Mouse (Mus musculus) olfactory bulb, adult 2 months (tissue): ENCODE data around the gene Fndc5. TPM values are rescaled to one million over a fixed set of nuclear protein-coding genes. Genes with fewer than 3 reads are reported as not detected.

Source experiments
- H3K27ac ChIP-seq: fragments of 200-500 bp; 2 replicates; pipeline ENCODE4 v1.5.1; 2012; ENCODE audit warnings: low read depth, low read length; ENCODE audit not compliant: insufficient read depth
- H3K4me1 ChIP-seq: fragments of 200-500 bp; 2 replicates; pipeline ENCODE4 v1.6.1; 2012; ENCODE audit warnings: low read length; ENCODE audit not compliant: control insufficient read depth, insufficient read depth
- H3K4me3 ChIP-seq: fragments of 200-500 bp; 2 replicates; pipeline ENCODE4 v1.5.1; 2012; ENCODE audit warnings: mild to moderate bottlenecking, low read depth, low read length, moderate library complexity; ENCODE audit not compliant: insufficient read depth
- CTCF ChIP-seq: fragments of 200-500 bp; IDR thresholded peaks from 2 replicates; pipeline ENCODE4 v1.5.1; 2012; ENCODE audit warnings: low read depth, mild to moderate bottlenecking, low read length, moderate library complexity; ENCODE audit not compliant: insufficient read depth
- POLR2A ChIP-seq: fragments of 200-500 bp; IDR thresholded peaks from 2 replicates; pipeline ENCODE4 v1.6.1; 2012; ENCODE audit warnings: mild to moderate bottlenecking, low read depth, low read length, moderate library complexity; ENCODE audit not compliant: insufficient read depth
- WGBS: fragments of 180-500 bp; shearing (Covaris S2); methylation state at CpG from one replicate; pipeline ENCODE4 v1.1.7; 2018; 5-methylcytosine and 5-hydroxymethylcytosine counted together
- polyA plus RNA-seq: library from polyadenylated mRNA; stranded (reverse); fragments of >200 nt; gene quantifications from 2 replicates; pipeline ENCODE4 v1.2.4, GENCODE M21; 2012; ENCODE audit warnings: low replicate concordance; ENCODE audit not compliant: missing spikeins, insufficient read depth, insufficient read length

Gene Fndc5
- polyA plus RNA-seq, 1 experiment, result not detected

DNA sequence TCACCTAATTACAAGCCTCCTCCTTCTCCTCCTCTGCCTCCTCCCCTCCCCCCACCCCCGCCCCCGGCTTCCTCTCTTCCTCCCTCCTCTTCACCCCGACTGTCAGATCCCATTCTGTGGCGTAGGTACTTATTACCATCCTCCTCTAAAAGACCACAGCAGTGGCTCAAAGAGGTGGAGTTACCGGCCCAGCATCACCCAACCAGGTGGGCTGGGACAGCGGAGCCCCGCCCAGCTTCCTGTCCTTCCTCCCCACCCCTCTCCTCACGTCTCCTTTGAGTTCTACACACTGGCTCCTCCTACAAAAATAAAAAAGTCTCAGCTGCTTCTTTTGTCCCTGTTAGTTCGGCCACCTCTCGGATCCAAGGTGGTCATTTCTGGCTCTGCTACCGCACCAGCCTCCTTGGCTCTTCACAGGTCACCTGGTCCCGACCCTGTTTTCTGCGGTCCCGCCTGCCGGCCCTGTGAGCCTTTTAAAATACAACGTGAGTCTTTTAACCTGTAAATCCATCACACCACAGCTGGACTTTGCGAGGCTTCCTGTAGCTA lies 6.0 kb upstream of the Fndc5 start:
- Histone ChIP-seq H3K4me1 (peaks cover 46% of the 10 kb centered on the region), H3K4me3 (no peak overlapping the region), H3K27ac (no peak overlapping the region)
- 25% methylated on average over 16 of the region's 17 CpGs for WGBS
- TF ChIP-seq CTCF (no peak), POLR2A (no peak)

DNA sequence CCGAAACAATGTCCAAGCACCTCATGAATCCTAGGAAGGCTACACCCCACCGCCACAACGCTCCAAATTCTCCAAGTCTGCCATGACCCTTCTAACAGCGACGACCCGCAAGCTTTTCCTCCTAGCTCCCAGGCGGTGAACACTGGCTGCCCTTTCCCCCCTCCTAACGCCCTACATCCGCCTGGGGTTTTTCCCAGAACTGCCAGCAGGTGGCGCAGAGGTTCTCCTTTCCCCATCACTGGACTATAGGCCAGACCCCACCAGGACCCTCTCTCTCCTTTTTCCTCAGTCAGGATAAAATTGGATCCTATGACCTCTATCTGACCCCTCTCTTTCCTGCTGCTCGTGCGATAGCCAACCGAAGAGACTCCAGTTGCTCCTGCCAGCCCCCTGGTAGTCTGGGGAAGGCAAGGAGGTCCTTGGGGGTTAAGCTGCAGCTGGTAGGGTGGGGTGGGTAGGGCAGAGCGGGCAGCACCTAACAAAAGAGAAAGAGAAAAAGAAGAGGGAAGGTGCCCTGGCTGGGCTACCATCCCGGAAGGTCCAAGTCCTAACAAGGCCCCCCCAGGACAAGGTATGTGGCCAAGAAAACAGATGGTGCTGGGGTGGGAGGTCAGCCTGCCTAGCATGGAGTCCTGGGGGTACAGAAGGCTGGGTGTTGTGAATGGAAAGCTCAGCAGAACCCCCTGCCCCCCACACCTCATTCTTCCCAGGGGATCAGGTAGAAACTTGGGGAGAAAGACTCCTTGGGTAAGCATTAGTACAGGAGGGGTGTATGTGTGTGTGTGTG lies 1.8 kb upstream of the Fndc5 start:
- H3K4me1 ChIP-seq, result peaks cover 51% of the 10 kb centered on the region
- WGBS, result 12% methylated on average over 15 of the region's 15 CpGs
- H3K4me3 ChIP-seq, result peak overlapping the region; percentile 26; the same call in 1 of the 2 replicates
- peak overlapping the region; percentile 32; the same call in 1 of the 2 replicates for H3K27ac ChIP-seq
- TF ChIP-seq POLR2A (no peak), CTCF (peak; percentile 78)

DNA sequence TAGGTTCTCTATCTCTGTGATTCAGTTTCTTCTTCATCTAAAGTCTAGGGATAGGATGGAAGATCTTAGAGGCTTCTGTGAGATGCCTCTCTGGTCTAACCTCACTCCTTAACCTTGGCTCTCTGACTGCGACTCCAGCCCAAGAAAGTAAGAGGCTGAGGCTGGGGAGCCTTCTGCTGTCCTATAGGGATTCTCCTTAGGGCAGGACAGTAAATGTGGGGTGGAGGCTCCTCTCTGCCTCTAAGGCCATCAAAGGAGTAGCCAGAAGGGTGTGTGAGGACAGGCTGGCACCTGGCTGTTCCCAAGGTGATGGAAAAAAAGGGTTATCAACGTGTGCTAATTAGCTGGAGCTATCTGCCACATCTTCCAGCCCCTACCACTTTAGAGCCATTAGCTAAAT lies 1.2 kb upstream of the Fndc5 start:
- WGBS, result 64% methylated on average over 2 of the region's 2 CpGs
- Histone ChIP-seq H3K4me1 (peaks cover 47% of the 10 kb centered on the region), H3K4me3 (no peak overlapping the region), H3K27ac (no peak overlapping the region)
- TF ChIP-seq CTCF (no peak), POLR2A (no peak)

DNA sequence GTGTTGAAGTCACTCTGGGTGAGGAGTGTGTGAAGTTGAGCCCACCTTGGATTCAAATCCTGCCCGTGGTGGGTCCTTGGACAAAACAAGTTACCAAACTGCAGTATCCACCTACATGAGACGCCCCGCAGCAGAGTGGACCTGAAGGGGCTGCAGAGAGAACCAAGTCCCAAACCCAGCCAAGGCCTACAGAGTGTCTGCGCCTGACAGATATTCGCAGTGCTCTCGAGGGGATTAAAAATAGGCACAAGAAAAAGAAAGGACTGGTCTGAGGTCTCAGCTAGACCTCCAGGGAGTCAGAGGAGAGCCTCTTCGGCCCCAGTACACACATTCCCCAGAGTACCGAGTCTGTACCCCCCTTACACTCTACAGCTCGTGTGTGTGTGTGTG lies 615 bp upstream of the Fndc5 start:
- TF ChIP-seq CTCF (no peak), POLR2A (no peak)
- H3K27ac ChIP-seq, result peak overlapping the region; percentile 61
- H3K4me3 ChIP-seq, result peak overlapping the region; percentile 68
- H3K4me1 ChIP-seq, result peaks cover 44% of the 10 kb centered on the region
- 32% methylated on average over 9 of the region's 9 CpGs for WGBS

DNA sequence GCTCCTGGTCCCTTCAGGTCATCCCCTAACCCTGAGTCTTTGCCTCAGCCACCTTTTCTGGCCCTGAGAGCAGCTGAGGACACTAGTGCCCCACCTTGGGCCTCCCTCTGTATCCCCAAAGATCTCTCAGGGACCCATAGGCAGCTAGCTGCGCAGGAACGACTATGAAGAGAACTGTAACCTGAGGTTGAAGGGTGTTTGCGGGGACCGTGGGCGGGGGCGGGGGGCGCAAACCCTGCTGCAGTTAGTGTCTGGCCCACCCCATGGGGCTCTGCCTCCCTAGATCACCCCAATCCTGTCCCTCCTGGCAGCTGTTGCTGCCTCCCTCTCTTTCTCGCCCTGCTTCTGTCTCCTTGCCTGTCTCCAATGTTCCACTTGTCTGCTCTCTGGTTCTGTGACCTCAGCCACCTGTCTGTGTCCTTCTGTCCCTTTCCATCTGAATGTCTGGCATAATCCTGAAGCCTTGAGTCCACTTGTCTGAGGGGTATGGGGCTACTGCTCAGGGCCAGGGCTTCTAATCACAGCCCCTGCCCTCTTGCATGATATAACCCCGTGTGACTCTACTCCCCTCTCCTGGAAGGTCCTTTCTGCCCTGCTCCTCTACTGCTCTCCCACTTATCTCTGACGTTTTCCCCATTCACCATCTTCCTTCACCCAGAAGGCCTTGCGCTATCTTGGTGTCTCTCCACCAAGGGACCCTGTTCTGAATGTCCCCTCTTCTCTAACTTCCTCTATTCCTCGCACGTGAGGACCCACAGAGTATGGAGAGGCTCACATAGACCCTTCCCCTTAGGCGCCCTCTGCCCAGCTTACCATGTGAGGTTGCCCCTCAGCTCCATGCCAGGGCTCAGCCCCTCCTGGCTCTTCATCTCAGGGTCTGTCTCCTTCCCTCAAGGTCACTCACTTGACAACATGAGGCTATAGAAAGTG lies 858 bp downstream of the Fndc5 start:
- TF ChIP-seq POLR2A, result no peak
- TF ChIP-seq CTCF, result no peak
- peak overlapping the region; percentile 68 for H3K4me3 ChIP-seq
- peaks cover 55% of the 10 kb centered on the region for H3K4me1 ChIP-seq
- H3K27ac ChIP-seq, result peak overlapping the region; percentile 71; the same call in 1 of the 2 replicates
- 56% methylated on average over 14 of the region's 14 CpGs for WGBS

DNA sequence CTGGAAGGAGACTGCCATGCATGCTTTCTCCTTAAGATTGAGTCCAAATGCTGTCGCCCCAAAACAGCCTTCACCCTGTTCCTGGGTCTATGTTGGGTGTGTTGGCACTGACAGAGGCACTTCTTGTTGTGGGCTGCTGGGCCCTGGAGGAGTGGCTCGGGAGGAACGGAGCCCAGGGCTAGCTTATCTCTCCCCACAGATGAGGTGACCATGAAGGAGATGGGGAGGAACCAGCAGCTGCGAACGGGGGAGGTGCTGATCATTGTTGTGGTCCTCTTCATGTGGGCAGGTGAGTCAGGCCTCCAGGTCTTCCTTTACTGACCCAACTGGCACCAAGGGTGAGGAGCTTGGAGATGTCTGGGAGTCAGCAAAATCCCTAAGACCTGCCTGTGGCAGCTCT lies 2.8 kb downstream of the Fndc5 start:
- Histone ChIP-seq H3K4me1 (peaks cover 66% of the 10 kb centered on the region), H3K4me3 (no peak overlapping the region), H3K27ac (no peak overlapping the region)
- WGBS, result 89% methylated on average over 5 of the region's 5 CpGs
- no peak for TF ChIP-seq POLR2A
- TF ChIP-seq CTCF, result no peak

DNA sequence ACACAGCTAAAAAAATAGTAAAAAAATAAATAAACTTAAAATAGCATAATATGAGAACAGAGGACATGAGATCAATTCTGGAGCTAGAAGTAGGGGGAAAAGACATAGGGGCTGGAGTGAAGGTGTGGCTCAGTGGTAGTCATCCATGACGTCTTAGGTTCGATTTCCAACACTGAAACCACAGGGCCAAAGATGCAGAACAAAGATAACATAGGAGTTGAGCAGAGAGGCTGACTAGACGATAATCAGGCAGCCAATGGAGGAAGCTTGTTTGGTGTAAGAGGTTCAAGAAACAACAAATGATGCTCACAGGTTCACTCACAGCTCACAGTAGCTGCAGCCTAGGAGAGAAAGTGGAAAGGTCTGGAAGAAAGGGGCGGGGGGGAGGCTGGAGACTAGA lies 4.0 kb downstream of the Fndc5 start:
- H3K4me3 ChIP-seq, result no peak overlapping the region
- H3K27ac ChIP-seq, result peak overlapping the region; percentile 67; the same call in 1 of the 2 replicates
- TF ChIP-seq POLR2A (no peak), CTCF (no peak)
- WGBS, result 83% methylated on average over 4 of the region's 4 CpGs
- H3K4me1 ChIP-seq, result peaks cover 65% of the 10 kb centered on the region

DNA sequence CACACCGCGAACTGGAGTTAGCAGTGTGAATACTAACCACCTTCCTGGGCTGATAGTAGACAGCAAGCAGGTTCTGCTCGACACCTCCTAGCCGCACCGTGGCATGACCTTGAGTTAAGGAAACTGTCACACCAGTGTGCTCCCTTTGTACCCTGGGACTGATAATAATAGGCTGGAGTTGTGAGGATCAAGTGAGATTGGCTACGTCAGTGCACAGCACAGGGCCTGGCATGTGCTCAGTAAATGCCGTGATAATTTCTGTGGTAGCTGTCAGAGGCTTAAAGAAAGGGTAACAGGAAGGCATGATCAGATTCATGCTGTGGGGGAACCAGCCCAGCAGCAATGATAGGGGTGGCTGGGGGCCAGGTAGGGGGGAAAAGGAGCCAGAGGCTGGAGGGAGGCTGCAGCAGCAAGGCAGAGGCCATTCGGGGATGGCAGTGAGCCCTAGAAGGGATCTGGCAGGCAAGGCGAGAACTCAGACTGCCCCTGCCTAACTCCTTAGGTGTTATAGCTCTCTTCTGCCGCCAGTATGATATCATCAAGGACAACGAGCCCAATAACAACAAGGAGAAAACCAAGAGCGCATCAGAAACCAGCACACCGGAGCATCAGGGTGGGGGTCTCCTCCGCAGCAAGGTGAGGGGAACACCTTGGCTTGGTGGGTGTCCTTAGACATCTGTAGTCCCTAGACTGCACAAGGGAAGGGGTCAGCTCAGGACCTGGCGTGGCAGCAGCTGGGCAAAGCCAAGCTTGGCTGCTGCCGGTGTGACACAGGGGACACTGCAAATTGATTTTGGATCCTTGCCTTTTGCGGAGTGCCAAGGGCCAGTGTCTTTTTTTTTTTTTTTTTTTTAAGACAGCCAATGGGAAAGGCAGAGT lies 5.0 kb downstream of the Fndc5 start:
- peaks cover 60% of the 10 kb centered on the region for H3K4me1 ChIP-seq
- H3K4me3 ChIP-seq, result no peak overlapping the region
- no peak for TF ChIP-seq CTCF
- no peak for TF ChIP-seq POLR2A
- WGBS, result 57% methylated on average over 17 of the region's 17 CpGs
- peak overlapping the region; percentile 67; the same call in 1 of the 2 replicates for H3K27ac ChIP-seq
